Mouse (Mus musculus) thymus, adult 2 months (tissue): ENCODE data around the gene Sp100. TPM values are rescaled to one million over a fixed set of nuclear protein-coding genes. Genes with fewer than 3 reads are reported as not detected.

ENCODE experiments used
- DNase-seq: peaks from one replicate; pipeline ENCODE4 v3.0.0; 2021
- H3K27ac ChIP-seq: fragments of 200-500 bp; 2 replicates; pipeline ENCODE4 v1.5.1; 2012; ENCODE audit warnings: low read length, control low read depth; ENCODE audit not compliant: control insufficient read depth, insufficient read depth
- H3K27me3 ChIP-seq: fragments of 200-500 bp; 2 replicates; pipeline ENCODE4 v1.6.1; 2012; ENCODE audit warnings: mild to moderate bottlenecking, low read length, moderate library complexity, mixed read lengths; ENCODE audit not compliant: control insufficient read depth, insufficient read depth
- H3K36me3 ChIP-seq: fragments of 200-500 bp; 2 replicates; pipeline ENCODE4 v1.6.1; 2012; ENCODE audit warnings: mild to moderate bottlenecking, low read length, moderate library complexity; ENCODE audit not compliant: control insufficient read depth, insufficient read depth
- H3K4me1 ChIP-seq: fragments of 200-500 bp; replicated peaks from 2 replicates; pipeline ENCODE4 v1.6.1; 2012; ENCODE audit warnings: low read length; ENCODE audit not compliant: control insufficient read depth, insufficient read depth
- H3K4me3 ChIP-seq: fragments of 200-500 bp; 2 replicates; pipeline ENCODE4 v1.5.1; 2012; ENCODE audit warnings: mild to moderate bottlenecking, low read length, control low read depth, moderate library complexity; ENCODE audit not compliant: control insufficient read depth, insufficient read depth
- CTCF ChIP-seq: fragments of 200-500 bp; IDR thresholded peaks from 2 replicates; pipeline ENCODE4 v1.5.1; 2012; ENCODE audit warnings: mild to moderate bottlenecking, control low read depth, low read length, moderate library complexity, borderline replicate concordance; ENCODE audit not compliant: control insufficient read depth, poor library complexity, insufficient read depth; ENCODE audit errors: extremely low read depth
- POLR2A ChIP-seq: fragments of 200-500 bp; IDR thresholded peaks from 2 replicates; pipeline ENCODE4 v1.6.1; 2012; ENCODE audit warnings: mild to moderate bottlenecking, low read length, control low read depth, moderate library complexity; ENCODE audit not compliant: control insufficient read depth, poor library complexity, insufficient read depth; ENCODE audit errors: extremely low read depth
- WGBS: fragments of 180-500 bp; shearing (Covaris S2); methylation state at CpG from one replicate; pipeline ENCODE4 v1.1.7; 2018; 5-methylcytosine and 5-hydroxymethylcytosine counted together
- polyA plus RNA-seq: library from polyadenylated mRNA; depleted of rRNA; stranded (reverse); fragments of >200 nt; gene quantifications from 2 replicates; pipeline ENCODE4 v1.2.3, GENCODE M21; 2012

The Sp100 gene
- polyA plus RNA-seq, 1 experiment = 68.0 TPM

GRCm38 (mm10) chr1:85720220-85720893 lies 70.6 kb downstream of the Sp100 start:
- Histone ChIP-seq H3K27ac (no peak overlapping the region), H3K4me1 (peaks cover 12% of the 10 kb centered on the region), H3K4me3 (no peak overlapping the region), H3K27me3 (no peaks in the 10 kb centered on the region), H3K36me3 (peaks cover 30% of the 10 kb centered on the region)
- peak; percentile 53 for DNase-seq
- TF ChIP-seq POLR2A (no peak), CTCF (no peak)
- WGBS = 74% methylated on average over 10 of the region's 10 CpGs

GRCm38 (mm10) chr1:85730471-85730870 lies 80.7 kb downstream of the Sp100 start:
- H3K36me3 ChIP-seq = peaks cover 4% of the 10 kb centered on the region; the same call in 1 of the 2 replicates
- WGBS = 72% methylated on average over 6 of the region's 6 CpGs
- no peak overlapping the region for H3K4me3 ChIP-seq
- H3K4me1 ChIP-seq = peaks cover 34% of the 10 kb centered on the region
- no peak for DNase-seq
- no peak for TF ChIP-seq CTCF
- no peak for TF ChIP-seq POLR2A
- no peaks in the 10 kb centered on the region for H3K27me3 ChIP-seq
- 0 out of 2 replicates have a peak overlapping the region, but pooled peaks have one; percentile 14 for H3K27ac ChIP-seq

GRCm38 (mm10) chr1:85732581-85732980 lies 82.8 kb downstream of the Sp100 start:
- 26% methylated on average over 3 of the region's 3 CpGs for whole genome bisulfite sequencing
- peak overlapping the region; percentile 93 for H3K27ac ChIP-seq
- DNase-seq = peak; percentile 67

GRCm38 (mm10) chr1:85734511-85734910 lies 84.7 kb downstream of the Sp100 start:
- no peaks in the 10 kb centered on the region for H3K27me3 ChIP-seq
- H3K4me1 ChIP-seq = peaks cover 37% of the 10 kb centered on the region
- TF ChIP-seq CTCF (no peak), POLR2A (no peak)
- WGBS = 4% methylated on average over 1 of the region's 1 CpGs
- no peak overlapping the region for H3K4me3 ChIP-seq
- DNase-seq = no peak
- peak overlapping the region; percentile 98 for H3K27ac ChIP-seq
- 0 out of 2 replicates have a peak, but pooled peaks cover 4% of the 10 kb centered on the region for H3K36me3 ChIP-seq

More at GRCm38 (mm10) chr1:85732581-85732980, 82.8 kb downstream of the Sp100 start:
- H3K4me3 ChIP-seq = no peak overlapping the region
- 0 out of 2 replicates have a peak, but pooled peaks cover 4% of the 10 kb centered on the region for H3K36me3 ChIP-seq
- TF ChIP-seq CTCF (no peak), POLR2A (no peak)
- H3K27me3 ChIP-seq = no peaks in the 10 kb centered on the region
- H3K4me1 ChIP-seq = peaks cover 34% of the 10 kb centered on the region

- WGBS = 4% methylated on average over 13 of the region's 13 CpGs
- peaks cover 33% of the 10 kb centered on the region for H3K4me1 ChIP-seq
- H3K27ac ChIP-seq = peak overlapping the region; percentile 98
Measured at GRCm38 (mm10) chr1:85735463-85736123, 85.8 kb downstream of the Sp100 start.

GRCm38 (mm10) chr1:85736355-85737184 lies 86.8 kb downstream of the Sp100 start:
- peak; percentile 91 for DNase-seq
- Histone ChIP-seq H3K4me1 (peaks cover 31% of the 10 kb centered on the region), H3K27ac (peak overlapping the region; percentile 98), H3K36me3 (0 out of 2 replicates have a peak, but pooled peaks cover 4% of the 10 kb centered on the region), H3K4me3 (peak overlapping the region; percentile 92), H3K27me3 (no peaks in the 10 kb centered on the region)
- 34% methylated on average over 18 of the region's 18 CpGs for WGBS
- TF ChIP-seq CTCF (no peak), POLR2A (no peak)

More at GRCm38 (mm10) chr1:85735463-85736123, 85.8 kb downstream of the Sp100 start:
- Histone ChIP-seq H3K36me3 (0 out of 2 replicates have a peak, but pooled peaks cover 4% of the 10 kb centered on the region), H3K4me3 (peak overlapping the region; percentile 92), H3K27me3 (no peaks in the 10 kb centered on the region)
- TF ChIP-seq CTCF = no peak
- peak; percentile 48; the same call in 1 of the 2 replicates for TF ChIP-seq POLR2A
- peak; percentile 78 for DNase-seq
